Mouse (Mus musculus): ENCODE measurements around the gene Capn13.

DNA sequence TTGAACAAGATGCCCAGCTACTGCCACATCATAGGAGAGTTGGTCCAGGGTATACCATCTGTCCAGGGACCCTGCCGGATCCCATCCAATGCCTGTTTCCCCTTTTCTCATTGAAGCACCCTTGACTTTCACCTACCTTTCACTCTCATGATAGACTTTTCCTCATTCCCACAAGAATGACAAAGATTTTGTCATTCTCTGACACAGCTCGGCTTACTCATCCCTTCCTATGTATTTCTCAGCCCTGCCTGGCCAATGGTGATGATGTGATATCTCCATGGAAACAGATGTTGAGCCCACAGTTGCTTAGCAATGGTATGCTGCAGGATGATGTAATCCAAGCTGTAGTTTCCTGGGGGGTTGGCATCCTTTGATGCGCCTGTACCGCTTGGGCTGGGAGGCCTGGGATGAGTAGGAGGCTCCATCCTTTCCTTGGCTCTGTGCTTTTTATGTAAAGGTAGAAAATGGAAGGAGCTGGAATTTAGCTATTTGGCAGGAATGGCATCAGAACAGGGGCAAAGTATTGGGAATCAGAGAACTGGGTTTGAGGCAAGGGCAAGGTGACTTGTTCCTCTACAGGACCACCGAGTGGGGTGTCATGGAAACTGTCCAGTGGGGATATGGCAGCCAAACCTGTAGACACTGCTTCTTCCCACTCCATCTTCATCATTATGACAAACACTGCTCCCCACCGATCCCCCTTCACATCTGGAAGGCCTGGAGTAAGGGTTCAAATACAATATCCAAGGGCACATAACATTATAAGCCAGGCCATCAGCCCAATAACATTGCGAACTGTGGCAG is 128.7 kb downstream of the Capn13 start:
- no peak for TF ChIP-seq POLR2A (IDR thresholded peaks at IDR 0.05; ENCODE audit: control insufficient read depth in 1 of 2, insufficient read depth in 1 of 2, low read depth in 1 of 2, low read length in 2 of 2, poor library complexity in 1 of 2)
- no peak for TF ChIP-seq MAZ (IDR thresholded peaks at IDR 0.05; ENCODE audit: low read depth, low read length)
- no peak for TF ChIP-seq RCOR1 (IDR thresholded peaks at IDR 0.05; ENCODE audit: low read depth, low read length)
- TF ChIP-seq NELFE (IDR thresholded peaks at IDR 0.05; ENCODE audit: low read depth, low read length) = no peak
- TF ChIP-seq SMC3 (IDR thresholded peaks at IDR 0.05; ENCODE audit: low read depth, low read length) = no peak
- TF ChIP-seq CTCF (IDR thresholded peaks at IDR 0.05 in 2 of 3, conservative IDR thresholded peaks at IDR 0.05 in 1 of 3; ENCODE audit: control insufficient read depth in 1 of 3, insufficient read depth in 1 of 3, low read depth in 2 of 3, low read length in 3 of 3, poor library complexity in 1 of 3, severe bottlenecking in 1 of 3) = no peak
- TF ChIP-seq KAT2A (conservative IDR thresholded peaks at IDR 0.05; ENCODE audit: low read depth, low read length) = no peak
- TF ChIP-seq GABPA (IDR thresholded peaks at IDR 0.05; ENCODE audit: low read depth, low read length) = no peak
- TF ChIP-seq ZNF384 (IDR thresholded peaks at IDR 0.05; ENCODE audit: low read depth, low read length) = no peak

All from MEL (cell line).